Mouse (Mus musculus): Measurements from ENCODE around the gene Gltp. TPM values are rescaled to one million over a fixed set of nuclear protein-coding genes. Genes with fewer than 3 reads are reported as not detected.

Gltp gene
- polyA plus RNA-seq, 1 experiment from 2014 or later: 39.1 TPM

DNA sequence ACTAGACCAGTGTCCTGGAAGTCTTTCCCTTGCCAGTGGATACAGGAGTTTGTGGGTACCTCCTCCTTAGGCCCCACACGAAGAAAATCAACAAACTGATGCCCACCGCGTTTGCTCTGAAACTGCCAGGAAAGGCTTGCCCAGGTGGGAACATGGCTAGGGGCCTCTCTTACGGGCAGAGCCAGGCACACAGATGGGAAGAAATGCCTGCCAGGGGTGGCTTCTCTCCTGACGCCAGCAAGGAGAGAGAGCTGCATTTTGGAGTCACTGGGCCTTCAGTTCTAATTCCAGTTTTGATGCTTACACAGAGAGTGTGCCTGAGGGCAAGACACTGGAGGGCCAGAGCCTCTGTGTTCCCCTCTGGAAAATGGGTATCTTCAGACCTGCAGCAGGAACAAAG lies 44.9 kb downstream of the Gltp start:
- Histone ChIP-seq H3K27ac (replicated peaks in 1 of 2; ENCODE audit: control insufficient read depth in 1 of 2, insufficient read depth in 1 of 2, low read depth in 2 of 2, low read length in 2 of 2) (no peak overlapping the region), H3K9ac (ENCODE audit: low read length) (no peak overlapping the region), H3K4me2 (ENCODE audit: low read length) (no peak overlapping the region), H3K27me3 (ENCODE audit: control insufficient read depth, insufficient read depth, low read length) (peaks cover 49% of the 10 kb centered on the region), H3K4me1 (ENCODE audit: control insufficient read depth in 2 of 2, insufficient read depth in 2 of 2, low read length in 2 of 2) (peaks cover 7 to 10% of the 10 kb centered on the region in 2 experiments; a peak in 3 of 4 replicates), H3K36me3 (ENCODE audit: control insufficient read depth, insufficient read depth, low read length) (no peaks in the 10 kb centered on the region), H3K9me3 (ENCODE audit: control insufficient read depth, low read length) (no peaks in the 10 kb centered on the region), H3K4me3 (ENCODE audit: control insufficient read depth in 1 of 2, insufficient read depth in 1 of 2, low read depth in 1 of 2, low read length in 2 of 2) (no peak overlapping the region)
- 83% methylated on average over 5 of the region's 5 CpGs for WGBS
- no peak for ATAC-seq (ENCODE audit: insufficient number of reproducible peaks, insufficient read depth, low FRiP score, low read depth)

DNA sequence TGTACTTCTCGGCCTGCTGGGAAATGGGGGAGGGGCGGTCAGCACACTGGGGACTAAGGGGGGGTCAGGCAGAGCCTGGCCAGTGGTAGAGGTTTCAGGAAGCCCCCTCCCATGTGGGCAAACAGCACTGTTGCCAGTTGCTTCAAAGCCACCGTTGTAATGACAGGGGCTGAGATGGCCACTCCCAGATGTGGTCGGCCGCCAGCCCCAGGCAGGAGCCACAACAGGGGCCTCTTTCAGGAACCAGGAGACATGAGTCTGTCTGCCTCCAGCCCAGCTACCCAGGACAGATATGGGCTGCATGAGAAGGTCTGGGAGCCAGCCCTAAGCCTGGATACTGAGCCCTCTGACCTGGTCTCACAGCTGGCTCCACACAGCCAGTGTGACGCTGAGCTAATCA lies 45.9 kb downstream of the Gltp start:
- Histone ChIP-seq H3K27ac (replicated peaks in 1 of 2; ENCODE audit: control insufficient read depth in 1 of 2, insufficient read depth in 1 of 2, low read depth in 2 of 2, low read length in 2 of 2) (no peak overlapping the region), H3K9ac (ENCODE audit: low read length) (no peak overlapping the region), H3K9me3 (ENCODE audit: control insufficient read depth, low read length) (no peaks in the 10 kb centered on the region), H3K4me3 (ENCODE audit: control insufficient read depth in 1 of 2, insufficient read depth in 1 of 2, low read depth in 1 of 2, low read length in 2 of 2) (no peak overlapping the region), H3K4me1 (ENCODE audit: control insufficient read depth in 2 of 2, insufficient read depth in 2 of 2, low read length in 2 of 2) (peaks cover 7 to 10% of the 10 kb centered on the region in 2 experiments; a peak in 3 of 4 replicates), H3K4me2 (ENCODE audit: low read length) (no peak overlapping the region), H3K36me3 (ENCODE audit: control insufficient read depth, insufficient read depth, low read length) (no peaks in the 10 kb centered on the region), H3K27me3 (ENCODE audit: control insufficient read depth, insufficient read depth, low read length) (peaks cover 39% of the 10 kb centered on the region)
- 38% methylated on average over 6 of the region's 6 CpGs for WGBS
- no peak for ATAC-seq (ENCODE audit: insufficient number of reproducible peaks, insufficient read depth, low FRiP score, low read depth)

DNA sequence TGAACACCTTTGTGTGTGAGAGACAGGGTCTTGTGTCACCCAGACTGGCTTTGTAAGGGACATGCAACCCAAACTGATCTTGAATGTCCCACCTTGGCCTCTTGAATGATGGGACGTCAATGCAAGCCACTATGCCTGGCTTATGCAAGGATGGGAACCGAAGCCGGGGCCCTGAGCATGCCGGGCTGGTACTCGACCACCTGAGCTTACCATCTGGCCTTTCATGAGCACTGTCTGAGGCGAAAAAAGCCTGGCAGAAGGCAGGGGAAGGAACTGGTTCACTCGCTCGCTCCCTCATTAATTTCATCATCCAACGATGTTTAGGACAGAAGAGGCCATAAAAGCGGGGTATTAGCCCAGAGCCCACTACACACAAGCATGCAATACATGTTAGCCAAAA lies 50.0 kb downstream of the Gltp start:
- peaks cover 29% of the 10 kb centered on the region for H3K27me3 ChIP-seq (ENCODE audit: control insufficient read depth, insufficient read depth, low read length)
- no peak for ATAC-seq (ENCODE audit: insufficient number of reproducible peaks, insufficient read depth, low FRiP score, low read depth)
- no peaks in the 10 kb centered on the region for H3K36me3 ChIP-seq (ENCODE audit: control insufficient read depth, insufficient read depth, low read length)
- no peak overlapping the region for H3K27ac ChIP-seq (replicated peaks in 1 of 2; ENCODE audit: control insufficient read depth in 1 of 2, insufficient read depth in 1 of 2, low read depth in 2 of 2, low read length in 2 of 2)
- no peak overlapping the region for H3K9ac ChIP-seq (ENCODE audit: low read length)
- no peak overlapping the region for H3K4me3 ChIP-seq (ENCODE audit: control insufficient read depth in 1 of 2, insufficient read depth in 1 of 2, low read depth in 1 of 2, low read length in 2 of 2)
- 73% methylated on average over 10 of the region's 10 CpGs for WGBS
- H3K9me3 ChIP-seq (ENCODE audit: control insufficient read depth, low read length): no peaks in the 10 kb centered on the region
- no peaks in the 10 kb centered on the region; a peak in 1 of 4 replicates for H3K4me1 ChIP-seq (ENCODE audit: control insufficient read depth in 2 of 2, insufficient read depth in 2 of 2, low read length in 2 of 2)
- H3K4me2 ChIP-seq (ENCODE audit: low read length): no peak overlapping the region

DNA sequence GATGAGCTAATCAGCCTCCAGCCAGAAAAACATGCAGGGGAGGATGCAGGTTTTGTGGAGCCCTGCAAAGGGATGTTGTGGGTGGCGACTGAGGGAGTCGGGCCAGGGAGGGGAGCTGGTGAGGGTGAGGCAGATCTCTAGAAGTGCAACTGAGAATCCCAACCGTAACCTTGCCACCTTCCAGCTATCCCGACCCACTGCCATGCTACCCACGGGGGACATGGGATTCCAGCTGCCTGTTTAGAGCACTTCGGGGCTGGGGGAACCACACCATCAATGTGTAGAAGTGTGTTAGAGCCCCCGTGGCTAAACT lies 51.2 kb downstream of the Gltp start:
- H3K9ac ChIP-seq (ENCODE audit: low read length): no peak overlapping the region

DNA sequence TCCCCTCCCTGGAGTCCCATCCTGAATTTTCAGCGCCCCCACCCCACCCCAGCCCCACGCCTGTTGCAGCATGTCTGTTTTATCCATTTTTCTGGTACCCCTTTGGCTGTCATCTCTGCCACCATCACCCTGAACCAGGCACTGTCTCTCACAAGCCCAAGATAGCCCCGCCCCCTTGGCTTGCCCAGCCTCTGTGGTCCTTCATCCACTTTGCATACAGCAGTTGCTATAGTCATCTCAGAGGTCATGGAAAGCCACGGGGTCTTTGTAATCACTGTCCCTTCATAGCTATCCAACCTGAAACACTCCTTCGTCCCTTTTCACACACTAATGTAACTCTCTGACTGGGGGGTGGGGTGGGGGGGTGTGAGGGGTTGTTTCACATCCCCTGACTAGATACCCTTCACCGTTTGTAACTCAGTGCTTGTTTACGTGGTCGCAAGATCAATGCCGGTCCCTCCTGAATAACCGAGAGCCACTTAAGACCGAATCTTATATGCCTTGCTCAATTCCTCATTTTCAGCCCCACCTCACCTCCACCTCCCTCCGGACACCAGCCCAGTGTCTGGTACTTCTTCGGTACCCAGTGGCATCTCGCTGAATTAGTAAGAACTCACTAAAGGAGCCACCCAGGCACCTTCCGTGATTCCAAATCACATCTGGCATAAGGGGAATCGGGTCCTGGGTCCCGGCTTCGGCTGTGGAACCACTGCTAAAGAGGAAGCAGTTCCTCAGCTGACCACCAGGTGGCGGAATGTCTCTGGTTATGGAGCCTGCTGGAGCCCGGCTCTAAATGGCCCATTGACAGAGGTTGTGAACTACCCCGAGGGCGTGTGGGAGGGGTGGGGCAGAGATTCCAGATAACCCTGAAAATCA lies 51.8 kb downstream of the Gltp start:
- Histone ChIP-seq H3K36me3 (ENCODE audit: control insufficient read depth, insufficient read depth, low read length) (no peaks in the 10 kb centered on the region), H3K4me1 (ENCODE audit: control insufficient read depth in 2 of 2, insufficient read depth in 2 of 2, low read length in 2 of 2) (no peaks in the 10 kb centered on the region; a peak in 1 of 4 replicates), H3K9ac (ENCODE audit: low read length) (no peak overlapping the region), H3K9me3 (ENCODE audit: control insufficient read depth, low read length) (no peaks in the 10 kb centered on the region), H3K4me2 (ENCODE audit: low read length) (peak overlapping the region; percentile 44), H3K4me3 (ENCODE audit: control insufficient read depth in 1 of 2, insufficient read depth in 1 of 2, low read depth in 1 of 2, low read length in 2 of 2) (no peak overlapping the region), H3K27me3 (ENCODE audit: control insufficient read depth, insufficient read depth, low read length) (peaks cover 17% of the 10 kb centered on the region), H3K27ac (replicated peaks in 1 of 2; ENCODE audit: control insufficient read depth in 1 of 2, insufficient read depth in 1 of 2, low read depth in 2 of 2, low read length in 2 of 2) (no peak overlapping the region)
- peak; percentile 26; the same call in 1 of the 2 replicates for ATAC-seq (ENCODE audit: insufficient number of reproducible peaks, insufficient read depth, low FRiP score, low read depth)
- WGBS: 14% methylated on average over 22 of the region's 22 CpGs

More for the DNA sequence above, 51.2 kb downstream of the Gltp start:
- Histone ChIP-seq H3K4me3 (ENCODE audit: control insufficient read depth in 1 of 2, insufficient read depth in 1 of 2, low read depth in 1 of 2, low read length in 2 of 2) (no peak overlapping the region), H3K27ac (replicated peaks in 1 of 2; ENCODE audit: control insufficient read depth in 1 of 2, insufficient read depth in 1 of 2, low read depth in 2 of 2, low read length in 2 of 2) (no peak overlapping the region), H3K36me3 (ENCODE audit: control insufficient read depth, insufficient read depth, low read length) (no peaks in the 10 kb centered on the region), H3K27me3 (ENCODE audit: control insufficient read depth, insufficient read depth, low read length) (peaks cover 19% of the 10 kb centered on the region), H3K9me3 (ENCODE audit: control insufficient read depth, low read length) (no peaks in the 10 kb centered on the region), H3K4me1 (ENCODE audit: control insufficient read depth in 2 of 2, insufficient read depth in 2 of 2, low read length in 2 of 2) (no peaks in the 10 kb centered on the region; a peak in 1 of 4 replicates), H3K4me2 (ENCODE audit: low read length) (peak overlapping the region; percentile 44; the same call in 1 of the 2 replicates)
- 0 out of 2 replicates have a peak, but pooled peaks have one; percentile 3 for ATAC-seq (ENCODE audit: insufficient number of reproducible peaks, insufficient read depth, low FRiP score, low read depth)
- WGBS: 17% methylated on average over 7 of the region's 7 CpGs

DNA sequence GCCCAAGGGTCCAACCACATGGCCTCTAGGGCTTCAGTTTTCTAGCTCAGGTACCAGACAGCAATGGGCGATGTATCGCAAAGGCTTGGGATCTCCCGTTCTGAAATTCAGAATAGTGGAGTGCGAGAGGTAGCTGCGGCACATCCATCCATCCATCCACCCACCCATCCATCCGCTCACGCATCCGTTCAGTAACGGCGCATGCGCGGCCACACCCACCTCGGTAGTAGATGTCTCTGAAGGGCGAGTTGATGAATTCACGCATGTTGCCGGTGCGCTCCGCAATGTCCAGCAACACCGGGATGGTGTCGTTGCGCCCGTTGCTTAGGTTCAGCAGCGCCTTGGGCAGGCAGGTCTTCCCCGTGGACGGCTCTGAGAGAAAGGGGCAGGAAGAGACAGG lies 54.7 kb downstream of the Gltp start:
- H3K27ac ChIP-seq (replicated peaks in 1 of 2; ENCODE audit: control insufficient read depth in 1 of 2, insufficient read depth in 1 of 2, low read depth in 2 of 2, low read length in 2 of 2): no peak overlapping the region
- no peak overlapping the region for H3K4me2 ChIP-seq (ENCODE audit: low read length)
- no peak overlapping the region for H3K4me3 ChIP-seq (ENCODE audit: control insufficient read depth in 1 of 2, insufficient read depth in 1 of 2, low read depth in 1 of 2, low read length in 2 of 2)
- no peak overlapping the region for H3K9ac ChIP-seq (ENCODE audit: low read length)
- no peak for ATAC-seq (ENCODE audit: insufficient number of reproducible peaks, insufficient read depth, low FRiP score, low read depth)
- H3K9me3 ChIP-seq (ENCODE audit: control insufficient read depth, low read length): no peaks in the 10 kb centered on the region
- H3K27me3 ChIP-seq (ENCODE audit: control insufficient read depth, insufficient read depth, low read length): peaks cover 17% of the 10 kb centered on the region
- 71% methylated on average over 25 of the region's 25 CpGs for WGBS
- H3K36me3 ChIP-seq (ENCODE audit: control insufficient read depth, insufficient read depth, low read length): no peaks in the 10 kb centered on the region
- no peaks in the 10 kb centered on the region; a peak in 1 of 4 replicates for H3K4me1 ChIP-seq (ENCODE audit: control insufficient read depth in 2 of 2, insufficient read depth in 2 of 2, low read length in 2 of 2)

DNA sequence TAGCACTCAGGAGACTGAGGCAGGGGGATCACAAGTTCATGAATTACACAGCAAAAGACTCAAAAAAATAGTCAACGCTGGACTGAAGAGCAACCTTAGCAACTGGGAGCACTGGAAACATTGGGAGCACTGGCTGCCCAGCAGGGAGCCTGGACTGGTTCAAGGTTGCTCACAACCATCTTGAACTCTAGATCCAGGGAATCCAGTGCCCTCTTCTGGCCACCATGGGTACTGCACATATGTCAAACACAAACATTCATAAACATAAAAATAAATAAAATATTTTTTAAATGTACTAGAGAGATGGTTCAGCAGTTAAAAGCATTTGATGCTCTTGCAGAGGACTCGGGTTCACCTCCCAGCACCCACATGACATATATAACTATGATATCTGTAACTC lies 59.4 kb downstream of the Gltp start:
- Histone ChIP-seq H3K9ac (ENCODE audit: low read length) (no peak overlapping the region), H3K27ac (replicated peaks in 1 of 2; ENCODE audit: control insufficient read depth in 1 of 2, insufficient read depth in 1 of 2, low read depth in 2 of 2, low read length in 2 of 2) (no peak overlapping the region), H3K4me1 (ENCODE audit: control insufficient read depth in 2 of 2, insufficient read depth in 2 of 2, low read length in 2 of 2) (no peaks in the 10 kb centered on the region), H3K9me3 (ENCODE audit: control insufficient read depth, low read length) (no peaks in the 10 kb centered on the region), H3K4me2 (ENCODE audit: low read length) (no peak overlapping the region), H3K4me3 (ENCODE audit: control insufficient read depth in 1 of 2, insufficient read depth in 1 of 2, low read depth in 1 of 2, low read length in 2 of 2) (no peak overlapping the region), H3K36me3 (ENCODE audit: control insufficient read depth, insufficient read depth, low read length) (no peaks in the 10 kb centered on the region), H3K27me3 (ENCODE audit: control insufficient read depth, insufficient read depth, low read length) (peaks cover 5% of the 10 kb centered on the region; the same call in 1 of the 2 replicates)
- WGBS: 38% methylated on average over 2 of the region's 2 CpGs
- no peak for ATAC-seq (ENCODE audit: insufficient number of reproducible peaks, insufficient read depth, low FRiP score, low read depth)

Measured in heart, embryonic 14.5 days (tissue).